8 mouse cellular contexts compared by ENCODE assay signal in the genomic region with DNA sequence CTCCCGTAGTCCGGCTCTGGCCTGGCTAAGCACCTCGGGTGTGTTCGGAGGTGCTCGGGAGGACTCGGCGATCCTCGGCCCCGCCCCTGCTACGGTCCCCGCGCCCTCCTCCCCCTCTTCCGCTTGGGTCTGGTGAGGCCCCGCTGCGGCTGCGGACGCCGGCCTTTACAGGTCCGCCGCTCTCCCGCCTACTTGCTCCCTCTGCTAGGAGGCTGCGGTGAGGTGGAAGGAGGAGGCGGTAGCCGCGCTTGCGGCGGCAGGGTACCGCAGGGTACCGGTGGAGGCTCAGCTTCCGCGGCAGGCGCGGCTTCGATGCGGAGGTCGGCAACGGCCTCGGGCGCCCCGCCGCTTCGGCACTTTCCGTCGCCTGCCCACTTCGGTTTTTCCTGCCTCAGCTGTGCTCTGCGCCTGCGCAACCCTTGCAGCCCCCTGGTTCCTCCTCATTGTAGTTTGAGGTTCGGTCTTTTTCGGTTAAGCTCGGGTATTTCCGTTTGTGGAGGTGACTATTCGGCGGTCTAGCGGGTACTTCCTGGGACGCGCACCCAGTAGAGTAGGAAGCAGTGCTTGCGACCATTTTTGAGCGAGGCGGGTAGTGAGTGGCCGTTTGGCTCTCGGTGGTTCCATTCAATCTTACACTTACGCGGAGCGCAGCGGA. TPM values are rescaled to one million over a fixed set of nuclear protein-coding genes. Genes with fewer than 3 reads are reported as not detected.
DNase-seq lines count a peak whose midpoint lies in the region; ATAC-seq lines count a peak whose summit lies in the region.

A gene (minus strand): TSS at position 375 of the 655 bp plus-strand sequence.

- peak within 1 kb of the TSS; percentile 77 for H3K4me3 ChIP-seq in hindbrain, embryonic 16.5 days (ENCODE audit: low read length)
- peak within 1 kb of the TSS; percentile 85 for H3K4me3 ChIP-seq in macrophage (ENCODE audit: inconsistent target)

- H3K4me1 ChIP-seq in hindbrain, embryonic 16.5 days (ENCODE audit: control insufficient read depth, insufficient read depth, low read depth, low read length), result peaks cover 33% of the 10 kb centered on the region

- no peaks in the 10 kb centered on the region for H3K9me3 ChIP-seq in hindbrain, embryonic 16.5 days (ENCODE audit: control insufficient read depth, low read length)

- H3K27ac ChIP-seq in hindbrain, embryonic 16.5 days (ENCODE audit: low read depth, low read length), result peak within 1 kb of the TSS; percentile 100
- peak within 1 kb of the TSS; percentile 93 for H3K27ac ChIP-seq in macrophage

- DNase-seq in R1 (ENCODE audit: low read depth, low spot score), result peak; percentile 94
- DNase-seq in cerebellum, postnatal 36 days, result peak; percentile 99 to 100
- DNase-seq in gastrocnemius, adult 18-20 months (ENCODE audit: low spot score), result peak; percentile 98
- peak; percentile 99 to 100 for DNase-seq in left cerebral cortex, adult 18-20 months (ENCODE audit: low spot score in 2 of 2)
- peak; percentile 99 for DNase-seq in right cerebral cortex, adult 18-20 months
- DNase-seq in urinary bladder, postnatal 10 days (ENCODE audit: low spot score), result peak; percentile 96

- peak; percentile 90 for ATAC-seq in hindbrain, embryonic 16.5 days

- peaks cover 16% of the 10 kb centered on the region for H3K36me3 ChIP-seq in hindbrain, embryonic 16.5 days (ENCODE audit: control insufficient read depth, insufficient read depth, low read length)
- H3K36me3 ChIP-seq in macrophage (ENCODE audit: inconsistent target), result peaks cover 11% of the 10 kb centered on the region; the same call in 1 of the 2 replicates

- H3K9ac ChIP-seq in hindbrain, embryonic 16.5 days (ENCODE audit: low read depth, low read length), result peak within 1 kb of the TSS; percentile 96

- peaks cover 6% of the 10 kb centered on the region for H3K27me3 ChIP-seq in hindbrain, embryonic 16.5 days (replicated peaks; ENCODE audit: control insufficient read depth, insufficient read depth, low read length)

- peaks cover 40% of the 10 kb centered on the region for H3K79me2 ChIP-seq in macrophage (ENCODE audit: inconsistent target)

- H3K4me2 ChIP-seq in hindbrain, embryonic 16.5 days (ENCODE audit: low read length), result peak within 1 kb of the TSS; percentile 92

- WGBS in hindbrain, embryonic 16.5 days, result under 1% methylated on average over 47 of the region's 65 CpGs
- WGBS in macrophage (ENCODE audit: missing documents), result 0% methylated on average over 57 of the region's 65 CpGs

RNA-seq across cellular contexts. Expression of the gene that starts here (rescaled TPM):
- 100 to 1,000 TPM; 148 to 149 TPM for total RNA-seq in gastrocnemius, adult 18-20 months (2021)
- 41.3 and 64.6 TPM in 2 replicates for polyA plus RNA-seq in hindbrain, embryonic 16.5 days (2015; fragmentation: Nextera tagmentation; extraction: Ambion mirVana)
- 100 to 1,000 TPM; 234 to 240 TPM for total RNA-seq in left cerebral cortex, adult 18-20 months (2021)
- 100 to 1,000 TPM in 11 of 26 experiments, 10 to 100 TPM in 15; 38.9 to 176 (median 83.5) TPM for total RNA-seq in macrophage (2018; cell fraction: chromatin; rRNA removed)
- total RNA-seq in macrophage (2018; cell fraction: cytosol; rRNA removed), result 100 to 1,000 TPM; 106 to 188 (median 131) TPM
- 100 to 1,000 TPM in 11 of 26 experiments, 10 to 100 TPM in 15; 40.5 to 157 (median 90.5) TPM for total RNA-seq in macrophage (2018; cell fraction: nucleus; rRNA removed)
- polyA plus RNA-seq in macrophage (2018), result 132 to 209 TPM (median 195 TPM) in 3 replicates

Comparison
In these comparisons a context has a peak if more than half of its experiments do, and no peak if none do; other contexts are left out.
1. Peak in every context shown above with its lines: DNase-seq, ATAC-seq, H3K4me3 ChIP-seq and H3K27ac ChIP-seq.